Comparison of ENCODE assay signal across 17 mouse cellular contexts in genomic region chr2:135890083-135890482, GRCm38 (mm10).
A peak's percentile ranks its signal among the peaks of the same experiment; 100 is the strongest.
DNase-seq lines count a peak whose midpoint lies in the region; ATAC-seq and TF ChIP-seq lines count a peak whose summit lies in the region.
"Had no signal": no experiment of that assay in that cellular context is flagged by ENCODE, and none has a peak within 500 bp of the region (broad histone marks: within the 10 kb centered on the region; RNA-seq: fewer than 3 reads in every experiment).

No protein-coding gene starts in this region.

- no peak overlapping the region for H3K4me3 ChIP-seq in kidney, adult 2 months (ENCODE audit: insufficient read depth, low read depth, low read length)
- H3K4me3 ChIP-seq in midbrain, postnatal 0 days (ENCODE audit: low read depth, low read length) = no peak overlapping the region
- H3K4me3 ChIP-seq in midbrain, embryonic 10.5 days = no peak overlapping the region
- H3K4me3 ChIP-seq in bone marrow, adult 2 months (replicated peaks; ENCODE audit: control insufficient read depth, low read depth, low read length) = no peak overlapping the region
- no peak overlapping the region for H3K4me3 ChIP-seq in kidney, embryonic 14.5 days (ENCODE audit: low read length)
- H3K4me3 ChIP-seq: forebrain, embryonic 15.5 days; heart, embryonic 13.5 days; midbrain, embryonic 13.5 days; neural tube, embryonic 12.5 days had no signal

- H3K4me2 ChIP-seq in midbrain, postnatal 0 days (ENCODE audit: low read depth, low read length, poor library complexity, severe bottlenecking) = no peak overlapping the region
- no peak overlapping the region for H3K4me2 ChIP-seq in kidney, embryonic 14.5 days (replicated peaks; ENCODE audit: low read depth, low read length)
- H3K4me2 ChIP-seq: forebrain, embryonic 15.5 days; heart, embryonic 13.5 days; midbrain, embryonic 13.5 days; neural tube, embryonic 12.5 days had no signal

- ATAC-seq in midbrain, postnatal 0 days (ENCODE audit: low FRiP score) = no peak
- no peak for ATAC-seq in kidney, embryonic 14.5 days (ENCODE audit: low FRiP score, low TSS enrichment)
- ATAC-seq: forebrain, embryonic 15.5 days; midbrain, embryonic 13.5 days had no signal

- no peaks in the 10 kb centered on the region for H3K9me3 ChIP-seq in midbrain, postnatal 0 days (ENCODE audit: low read length)
- no peaks in the 10 kb centered on the region for H3K9me3 ChIP-seq in midbrain, embryonic 10.5 days (replicated peaks)
- no peaks in the 10 kb centered on the region for H3K9me3 ChIP-seq in kidney, embryonic 14.5 days (ENCODE audit: control insufficient read depth, low read length)
- H3K9me3 ChIP-seq: forebrain, embryonic 15.5 days; heart, embryonic 13.5 days; midbrain, embryonic 13.5 days; neural tube, embryonic 12.5 days had no signal

- DNase-seq in kidney, adult 2 months = no peak
- DNase-seq in kidney, adult 11 months = no peak
- DNase-seq in midbrain, postnatal 0 days (ENCODE audit: low spot score) = no peak
- no peak for DNase-seq in midbrain, embryonic 10.5 days (ENCODE audit: low spot score)
- peak; percentile 3 for DNase-seq in naive thymus-derived CD4-positive, alpha-beta T cell, adult 2 months (ENCODE audit: low read depth)
- DNase-seq in kidney, adult 18-20 months = no peak
- DNase-seq: cerebellum, adult 18-20 months; gastrocnemius, postnatal 14 days; kidney, adult 9 months; lung, adult 18-20 months; thymus, postnatal 36 days had no signal

- H3K9ac ChIP-seq in midbrain, postnatal 0 days (replicated peaks; ENCODE audit: low read length, poor library complexity, severe bottlenecking) = no peak overlapping the region
- no peak overlapping the region for H3K9ac ChIP-seq in kidney, embryonic 14.5 days (ENCODE audit: low read depth, low read length)
- H3K9ac ChIP-seq: forebrain, embryonic 15.5 days; heart, embryonic 13.5 days; midbrain, embryonic 13.5 days; neural tube, embryonic 12.5 days had no signal

- WGBS in kidney, adult 2 months = 94% methylated on average over 1 of the region's 1 CpGs
- WGBS in midbrain, postnatal 0 days = 82% methylated on average over 1 of the region's 1 CpGs
- 96% methylated on average over 1 of the region's 1 CpGs for WGBS in midbrain, embryonic 10.5 days
- WGBS in bone marrow, adult 2 months = 83% methylated on average over 1 of the region's 1 CpGs
- 92% methylated on average over 1 of the region's 1 CpGs for WGBS in kidney, embryonic 14.5 days

- H3K36me3 ChIP-seq in kidney, adult 2 months (ENCODE audit: control insufficient read depth, insufficient read depth, low read length) = no peaks in the 10 kb centered on the region
- H3K36me3 ChIP-seq in midbrain, postnatal 0 days (ENCODE audit: insufficient read depth, low read length) = no peaks in the 10 kb centered on the region
- H3K36me3 ChIP-seq in midbrain, embryonic 10.5 days = no peaks in the 10 kb centered on the region
- H3K36me3 ChIP-seq in kidney, embryonic 14.5 days (ENCODE audit: control insufficient read depth, insufficient read depth, low read length) = no peaks in the 10 kb centered on the region
- H3K36me3 ChIP-seq: forebrain, embryonic 15.5 days; heart, embryonic 13.5 days; midbrain, embryonic 13.5 days; neural tube, embryonic 12.5 days had no signal

- H3K27me3 ChIP-seq in kidney, adult 2 months (replicated peaks; ENCODE audit: control insufficient read depth, insufficient read depth, low read length) = no peaks in the 10 kb centered on the region
- H3K27me3 ChIP-seq in midbrain, postnatal 0 days (ENCODE audit: insufficient read depth, low read length) = no peaks in the 10 kb centered on the region
- H3K27me3 ChIP-seq in midbrain, embryonic 10.5 days (ENCODE audit: low read depth, poor library complexity, severe bottlenecking) = no peaks in the 10 kb centered on the region
- no peaks in the 10 kb centered on the region for H3K27me3 ChIP-seq in kidney, embryonic 14.5 days (ENCODE audit: control insufficient read depth, insufficient read depth, low read length)
- H3K27me3 ChIP-seq: forebrain, embryonic 15.5 days; heart, embryonic 13.5 days; midbrain, embryonic 13.5 days; neural tube, embryonic 12.5 days had no signal

- TF ChIP-seq CTCF in kidney, adult 2 months (conservative IDR thresholded peaks at IDR 0.05; ENCODE audit: insufficient read depth, insufficient read length, low read depth, low read length) = peak; percentile 53; the same call in 1 of the 2 replicates
- TF ChIP-seq CTCF in midbrain, postnatal 0 days (IDR thresholded peaks at IDR 0.05) = peak; percentile 42
- peak; percentile 56 for TF ChIP-seq CTCF in bone marrow, adult 2 months (IDR thresholded peaks at IDR 0.05; ENCODE audit: control insufficient read depth, insufficient read depth, low read length)

- peaks cover 3% of the 10 kb centered on the region; the same call in 1 of the 2 replicates for H3K4me1 ChIP-seq in kidney, adult 2 months (ENCODE audit: control insufficient read depth, insufficient read depth, low read length)
- H3K4me1 ChIP-seq in midbrain, postnatal 0 days (ENCODE audit: insufficient read depth, low read length) = no peaks in the 10 kb centered on the region
- H3K4me1 ChIP-seq in midbrain, embryonic 10.5 days = no peaks in the 10 kb centered on the region
- no peaks in the 10 kb centered on the region for H3K4me1 ChIP-seq in bone marrow, adult 2 months (ENCODE audit: control insufficient read depth, insufficient read depth, low read length)
- 0 out of 2 replicates have a peak, but pooled peaks cover 7% of the 10 kb centered on the region for H3K4me1 ChIP-seq in kidney, embryonic 14.5 days (ENCODE audit: control insufficient read depth, insufficient read depth, low read length)
- H3K4me1 ChIP-seq: midbrain, embryonic 13.5 days; neural tube, embryonic 12.5 days had no signal

- TF ChIP-seq POLR2A in kidney, adult 2 months (IDR thresholded peaks at IDR 0.05; ENCODE audit: low read depth, low read length) = no peak
- TF ChIP-seq POLR2A in bone marrow, adult 2 months (IDR thresholded peaks at IDR 0.05; ENCODE audit: borderline replicate concordance, control insufficient read depth, low read depth, low read length) = no peak

- no peak overlapping the region for H3K27ac ChIP-seq in kidney, adult 2 months (ENCODE audit: insufficient read depth, low read depth, low read length)
- H3K27ac ChIP-seq in midbrain, postnatal 0 days (ENCODE audit: low read depth, low read length) = no peak overlapping the region
- no peak overlapping the region for H3K27ac ChIP-seq in midbrain, embryonic 10.5 days (replicated peaks)
- no peak overlapping the region for H3K27ac ChIP-seq in bone marrow, adult 2 months (ENCODE audit: control insufficient read depth, insufficient read depth, low read depth, low read length, poor library complexity)
- no peak overlapping the region for H3K27ac ChIP-seq in kidney, embryonic 14.5 days (ENCODE audit: low read depth, low read length)
- H3K27ac ChIP-seq: forebrain, embryonic 15.5 days; heart, embryonic 13.5 days; midbrain, embryonic 13.5 days; neural tube, embryonic 12.5 days had no signal
